Mouse (Mus musculus) MEL (cell line): ENCODE measurements around the gene Slc38a7. TPM values are rescaled to one million over a fixed set of nuclear protein-coding genes. Genes with fewer than 3 reads are reported as not detected.

Experiments
- DNase-seq: peaks from one replicate; pipeline ENCODE4 v3.0.0; 2011; ENCODE audit warnings: low read depth, low spot score
- H3K27ac ChIP-seq: 2 replicates; pipeline ENCODE4 v1.5.1; 2012; ENCODE audit warnings: low read depth, mild to moderate bottlenecking, control low read depth, low read length, moderate library complexity; ENCODE audit not compliant: control insufficient read depth
- H3K27me3 ChIP-seq, 2 experiments: fragments of 150-350 bp in 1 of 2; sonication (generic) in 1 of 2; 2 replicates each; pipeline ENCODE4 v1.6.1; 2012; ENCODE audit warnings: low read length in 2 of 2, mild to moderate bottlenecking in 2 of 2, improper control_type of control experiment in 1 of 2, moderate library complexity in 1 of 2; ENCODE audit not compliant: insufficient read depth in 2 of 2, control insufficient read depth in 1 of 2
- H3K36me3 ChIP-seq, 2 experiments: 2 replicates each; pipeline ENCODE4 v1.6.1; 2012 to 2014; ENCODE audit warnings: low read length in 2 of 2, improper control_type of control experiment in 1 of 2, inconsistent platforms in 1 of 2, mild to moderate bottlenecking in 1 of 2; ENCODE audit not compliant: insufficient read depth in 2 of 2, control insufficient read depth in 1 of 2
- H3K4me1 ChIP-seq, 2 experiments: fragments of 150-350 bp in 1 of 2; sonication (generic) in 1 of 2; 2 replicates each; pipeline ENCODE4 v1.6.1; 2012; ENCODE audit warnings: low read length in 2 of 2, improper control_type of control experiment in 1 of 2, mild to moderate bottlenecking in 1 of 2; ENCODE audit not compliant: insufficient read depth in 2 of 2, control insufficient read depth in 1 of 2
- H3K4me3 ChIP-seq, 2 experiments: fragments of 150-350 bp in 1 of 2; sonication (generic) in 1 of 2; 2 replicates each; pipeline ENCODE4 v1.5.1; 2012; ENCODE audit warnings: low read depth in 2 of 2, low read length in 2 of 2, mild to moderate bottlenecking in 2 of 2, moderate library complexity in 2 of 2, control low read depth in 1 of 2, improper control_type of control experiment in 1 of 2; ENCODE audit not compliant: control insufficient read depth in 1 of 2, insufficient read depth in 1 of 2
- H3K79me2 ChIP-seq: 2 replicates; pipeline ENCODE4 v1.6.1; 2012; ENCODE audit warnings: mild to moderate bottlenecking, low read length, moderate library complexity; ENCODE audit not compliant: control insufficient read depth, poor library complexity, insufficient read depth
- H3K9ac ChIP-seq: 2 replicates; pipeline ENCODE4 v1.6.1; 2012; ENCODE audit warnings: low read depth, mild to moderate bottlenecking, control low read depth, low read length, moderate library complexity; ENCODE audit not compliant: control insufficient read depth, poor library complexity, severe bottlenecking
- H3K9me3 ChIP-seq: fragments of 150-350 bp; sonication (generic); replicated peaks from 2 replicates; pipeline ENCODE4 v1.6.1; 2012; ENCODE audit warnings: mild to moderate bottlenecking, low read length, improper control_type of control experiment, moderate library complexity; ENCODE audit not compliant: insufficient read depth
- ELF1 ChIP-seq: IDR thresholded peaks from 2 replicates; pipeline ENCODE4 v1.6.1; 2014; ENCODE audit warnings: low read depth, mild to moderate bottlenecking, inconsistent platforms, low read length, improper control_type of control experiment, moderate library complexity
- ETS1 ChIP-seq: IDR thresholded peaks from 2 replicates; pipeline ENCODE4 v1.6.1; 2012; ENCODE audit warnings: low read depth, mild to moderate bottlenecking, inconsistent platforms, low read length, improper control_type of control experiment, moderate library complexity
- GABPA ChIP-seq: IDR thresholded peaks from 2 replicates; pipeline ENCODE4 v1.6.1; 2012; ENCODE audit warnings: low read depth, mild to moderate bottlenecking, inconsistent platforms, low read length, improper control_type of control experiment, moderate library complexity
- JUND ChIP-seq: IDR thresholded peaks from 2 replicates; pipeline ENCODE4 v1.6.1; 2011; ENCODE audit warnings: low read depth, mild to moderate bottlenecking, improper control_type of control experiment, low read length
- MAX ChIP-seq: IDR thresholded peaks from 2 replicates; pipeline ENCODE4 v1.6.1; 2011; ENCODE audit warnings: low read length, improper control_type of control experiment
- MEF2A ChIP-seq: IDR thresholded peaks from 2 replicates; pipeline ENCODE4 v1.6.1; 2014; ENCODE audit warnings: low read depth, mild to moderate bottlenecking, inconsistent platforms, low read length, improper control_type of control experiment; ENCODE audit not compliant: poor library complexity, insufficient replicate concordance, severe bottlenecking; ENCODE audit errors: extremely low read depth
- MYB ChIP-seq: IDR thresholded peaks from 2 replicates; pipeline ENCODE4 v1.6.1; 2011; ENCODE audit warnings: mild to moderate bottlenecking, low read depth, low read length, improper control_type of control experiment
- NELFE ChIP-seq: IDR thresholded peaks from 2 replicates; pipeline ENCODE4 v1.6.1; 2011; ENCODE audit warnings: low read depth, low read length, improper control_type of control experiment
- SMC3 ChIP-seq: IDR thresholded peaks from 2 replicates; pipeline ENCODE4 v1.6.1; 2011; ENCODE audit warnings: low read depth, low read length, improper control_type of control experiment
- TAL1 ChIP-seq: IDR thresholded peaks from 2 replicates; pipeline ENCODE4 v1.6.1; 2012; ENCODE audit warnings: mild to moderate bottlenecking, inconsistent platforms, low read length, moderate library complexity, mixed read lengths
- TBP ChIP-seq: IDR thresholded peaks from 2 replicates; pipeline ENCODE4 v1.8.0; 2011; ENCODE audit warnings: low read depth, low read length, improper control_type of control experiment
- TCF12 ChIP-seq: IDR thresholded peaks from 2 replicates; pipeline ENCODE4 v1.6.1; 2014; ENCODE audit warnings: low read depth, mild to moderate bottlenecking, inconsistent platforms, low read length, improper control_type of control experiment, moderate library complexity
- UBTF ChIP-seq: IDR thresholded peaks from 2 replicates; pipeline ENCODE4 v1.6.1; 2012; ENCODE audit warnings: low read depth, mild to moderate bottlenecking, inconsistent platforms, low read length, improper control_type of control experiment, moderate library complexity, borderline replicate concordance; ENCODE audit not compliant: insufficient read depth
- ZC3H11A ChIP-seq: IDR thresholded peaks from 2 replicates; pipeline ENCODE4 v1.6.1; 2012; ENCODE audit warnings: low read depth, mild to moderate bottlenecking, inconsistent platforms, low read length, improper control_type of control experiment
- ZKSCAN1 ChIP-seq: IDR thresholded peaks from 2 replicates; pipeline ENCODE4 v1.6.1; 2012; ENCODE audit warnings: low read depth, mild to moderate bottlenecking, inconsistent platforms, low read length, improper control_type of control experiment, moderate library complexity
- ZMIZ1 ChIP-seq: IDR thresholded peaks from 2 replicates; pipeline ENCODE4 v1.6.1; 2012; ENCODE audit warnings: low read depth, mild to moderate bottlenecking, inconsistent platforms, low read length, improper control_type of control experiment, moderate library complexity
- polyA plus RNA-seq, 2 experiments: library from polyadenylated mRNA; stranded (reverse) in 1 of 2; unstranded in 1 of 2; fragments of >175 nt in 1 of 2; fragments of >200 nt in 1 of 2; gene quantifications; 2 replicates each; pipeline versions ENCODE4 v1.2.1 to v1.2.4; 2012; ENCODE audit warnings: low replicate concordance in 2 of 2, low read depth in 1 of 2; ENCODE audit not compliant: insufficient read length in 2 of 2, insufficient read depth in 1 of 2, missing spikeins in 1 of 2
- total RNA-seq: library from RNA; depleted of rRNA; stranded (reverse); fragments of 300-350 nt; gene quantifications from 2 replicates; pipeline ENCODE4 v1.2.3, GENCODE M21; 2012

Slc38a7 gene
- total and polyA plus RNA-seq, 3 experiments: 2.5 to 6.5 TPM; not detected in 1

GRCm38 (mm10) chr8:95887578-95888284, 34.4 kb upstream of the Slc38a7 start (continued):
- TF ChIP-seq MYB: no peak
- no peak for TF ChIP-seq ZMIZ1
- TF ChIP-seq TAL1: no peak
- TF ChIP-seq ZC3H11A: no peak
- no peak for TF ChIP-seq GABPA
- TF ChIP-seq SMC3: no peak
- no peak for TF ChIP-seq JUND
- TF ChIP-seq MEF2A: no peak

DNA sequence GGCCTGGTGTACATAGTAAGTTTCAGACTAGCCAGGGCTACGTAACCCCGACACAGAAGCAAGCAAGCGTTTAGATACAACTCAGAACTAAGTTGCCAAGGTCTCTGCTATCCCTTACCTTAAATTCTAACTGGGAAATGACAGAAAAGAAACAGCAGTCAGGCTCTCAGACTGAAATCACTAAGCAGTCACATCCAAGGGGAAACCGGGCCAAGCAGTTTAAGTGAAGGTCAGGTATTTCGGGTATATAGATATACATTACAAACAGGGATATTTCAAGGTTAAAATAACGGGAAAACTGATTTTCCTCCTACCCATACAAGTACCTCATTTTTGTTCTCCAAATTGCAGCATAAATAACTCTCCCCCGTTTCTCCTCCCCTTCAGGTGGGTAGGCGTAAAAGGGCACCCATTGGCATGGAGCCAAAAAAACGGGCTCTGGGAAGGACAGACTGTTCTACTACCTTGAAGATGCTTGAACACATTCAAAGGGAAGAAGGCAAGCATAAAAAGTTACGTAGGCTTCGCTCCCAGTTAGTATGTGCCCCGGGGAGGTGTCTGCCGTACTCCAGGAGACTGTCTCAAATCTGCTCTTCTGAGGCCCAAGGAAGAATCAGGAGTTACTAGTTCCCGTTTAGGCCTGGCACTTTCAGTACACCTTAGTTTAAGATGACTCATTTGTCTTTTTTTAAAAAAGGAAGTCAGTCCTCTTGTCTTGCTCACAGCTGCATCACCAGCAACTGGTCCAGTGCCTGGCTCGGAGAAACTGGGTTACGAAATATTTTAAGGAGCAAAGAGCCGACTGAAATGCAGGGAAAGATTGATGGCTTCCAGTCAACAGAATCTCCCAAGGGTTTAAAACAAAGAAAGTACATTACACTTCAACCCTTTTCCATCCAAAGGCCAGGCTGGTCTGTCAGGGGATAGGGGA, 33.6 kb upstream of the Slc38a7 start:
- Histone ChIP-seq H3K4me3 (peak overlapping the region; percentile 65 to 87), H3K9me3 (no peaks in the 10 kb centered on the region), H3K36me3 (peaks cover 0 to 21% of the 10 kb centered on the region in 2 experiments; a peak in 2 of 4 replicates), H3K27me3 (no peaks in the 10 kb centered on the region), H3K9ac (peak overlapping the region; percentile 84), H3K27ac (peak overlapping the region; percentile 60), H3K79me2 (peaks cover 51% of the 10 kb centered on the region), H3K4me1 (peaks cover 2 to 13% of the 10 kb centered on the region in 2 experiments)
- TF ChIP-seq TBP: peak; percentile 13; the same call in 1 of the 2 replicates
- peak; percentile 79; the same call in 1 of the 2 replicates for TF ChIP-seq JUND
- TF ChIP-seq UBTF: no peak
- no peak for TF ChIP-seq MAX
- TF ChIP-seq NELFE: no peak
- TF ChIP-seq ZKSCAN1: no peak
- no peak for TF ChIP-seq TCF12
- TF ChIP-seq ETS1: no peak
- no peak for TF ChIP-seq ELF1
- peak; percentile 80 for DNase-seq
